Mouse (Mus musculus) skeletal muscle tissue, adult 2 months (tissue): Measurements from ENCODE around the gene Nlrp10.

Experiments used
- DNase-seq: peaks from one replicate; pipeline ENCODE4 v3.0.0-alpha.2; 2012; ENCODE audit warnings: low read depth, low spot score

Gene Nlrp10

GRCm38 (mm10) chr7:108929726-108930393, at the start of gene Nlrp10:
Gene Nlrp10, minus strand, starts transcription at chr7:108930178.
- DNase-seq, result no peak

- no peak for DNase-seq
Measured at GRCm38 (mm10) chr7:108972273-108972672, 42.3 kb upstream of the Nlrp10 start.

DNA sequence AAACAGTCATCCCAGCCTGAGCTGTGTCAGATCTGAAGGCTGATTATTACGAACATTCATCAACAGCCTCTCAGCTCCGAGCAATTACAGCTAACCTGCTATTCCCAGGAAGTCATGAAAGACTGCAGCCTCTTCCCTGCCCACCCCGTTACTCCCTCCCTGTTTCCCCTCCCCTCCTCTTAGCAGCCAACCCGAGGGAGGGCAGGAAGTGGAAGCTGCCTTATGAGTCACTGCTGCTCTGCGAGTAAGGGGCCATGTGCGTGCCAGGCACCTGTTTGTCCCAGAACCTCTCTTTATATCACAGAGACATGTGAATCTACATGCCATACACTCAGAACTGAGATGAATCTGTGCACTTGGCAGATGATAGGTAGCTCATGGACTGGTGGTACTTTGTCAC, 38.2 kb upstream of the Nlrp10 start:
- DNase-seq, result no peak

GRCm38 (mm10) chr7:108966742-108967362, 36.9 kb upstream of the Nlrp10 start:
- DNase-seq, result peak; percentile 47

GRCm38 (mm10) chr7:108965968-108966367, 36.0 kb upstream of the Nlrp10 start:
- DNase-seq, result no peak

GRCm38 (mm10) chr7:108957734-108958133, 27.8 kb upstream of the Nlrp10 start:
- no peak for DNase-seq

DNA sequence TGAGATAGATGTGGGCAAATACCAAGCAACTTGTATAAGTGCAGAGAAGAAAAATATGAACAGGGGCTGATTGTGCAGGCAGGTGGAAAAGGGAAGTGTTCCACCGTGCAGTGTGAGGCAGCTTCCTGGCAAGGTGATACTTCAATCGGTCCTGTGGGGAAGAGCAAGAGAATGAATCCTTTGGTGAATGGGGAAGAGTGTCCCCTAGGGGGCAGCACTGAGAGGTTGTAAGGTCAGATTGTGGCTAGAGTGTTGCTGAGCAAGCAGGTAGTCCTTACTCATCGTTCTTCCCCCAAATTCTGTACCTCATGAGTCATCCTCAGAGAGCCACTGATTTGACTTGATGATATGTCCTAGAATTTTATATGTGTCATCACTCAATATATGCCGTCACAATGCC, 24.2 kb upstream of the Nlrp10 start:
- no peak for DNase-seq

- DNase-seq, result no peak
Measured at GRCm38 (mm10) chr7:108952801-108953200, 22.8 kb upstream of the Nlrp10 start.

- no peak for DNase-seq
Measured at GRCm38 (mm10) chr7:108950762-108951331, 20.9 kb upstream of the Nlrp10 start.

- DNase-seq, result no peak
Measured at GRCm38 (mm10) chr7:108950312-108950761, 20.4 kb upstream of the Nlrp10 start, which contains the start of gene Tub. Gene Tub, plus strand, starts transcription at chr7:108950338.

- no peak for DNase-seq
Measured at GRCm38 (mm10) chr7:108949301-108949700, 19.3 kb upstream of the Nlrp10 start.

DNA sequence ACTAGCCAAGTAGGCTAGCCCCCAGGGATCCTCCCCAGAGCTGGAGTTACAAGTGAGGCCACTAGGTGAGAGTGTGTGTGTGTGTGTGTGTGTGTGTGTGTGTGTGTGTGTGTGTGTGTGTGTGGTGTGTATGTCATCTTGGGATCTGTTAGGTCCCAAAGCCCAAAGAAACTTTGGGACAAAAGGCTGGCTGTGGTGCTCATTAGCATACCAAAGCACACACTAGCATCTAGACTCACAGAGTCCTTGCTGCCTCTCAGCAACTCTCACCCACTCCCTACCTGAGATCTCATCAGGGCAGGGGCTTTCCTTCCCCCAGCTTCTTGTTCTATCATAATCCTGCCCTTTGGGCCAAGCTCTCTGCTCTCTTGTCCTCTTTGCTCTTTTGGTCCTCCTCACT, 18.6 kb upstream of the Nlrp10 start:
- no peak for DNase-seq

DNA sequence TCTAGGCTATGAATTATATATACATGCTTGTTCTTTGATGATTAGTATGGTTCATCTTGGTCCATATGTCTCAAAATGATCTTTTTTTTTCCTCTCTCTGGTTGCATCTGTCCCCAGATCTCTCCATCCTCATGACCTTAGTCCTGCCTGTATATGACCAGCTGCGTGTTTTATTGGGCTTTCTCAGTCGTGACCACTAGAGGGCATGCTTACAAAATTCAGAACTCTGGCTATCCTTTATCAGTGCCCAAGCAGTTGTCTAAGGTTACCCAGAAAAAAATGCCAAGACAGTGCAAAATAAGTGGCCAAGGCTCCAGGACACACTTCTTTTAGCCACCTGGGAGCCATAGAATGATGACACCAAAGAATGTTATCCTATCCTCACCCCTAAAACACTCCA, 14.0 kb upstream of the Nlrp10 start:
- DNase-seq, result no peak

DNA sequence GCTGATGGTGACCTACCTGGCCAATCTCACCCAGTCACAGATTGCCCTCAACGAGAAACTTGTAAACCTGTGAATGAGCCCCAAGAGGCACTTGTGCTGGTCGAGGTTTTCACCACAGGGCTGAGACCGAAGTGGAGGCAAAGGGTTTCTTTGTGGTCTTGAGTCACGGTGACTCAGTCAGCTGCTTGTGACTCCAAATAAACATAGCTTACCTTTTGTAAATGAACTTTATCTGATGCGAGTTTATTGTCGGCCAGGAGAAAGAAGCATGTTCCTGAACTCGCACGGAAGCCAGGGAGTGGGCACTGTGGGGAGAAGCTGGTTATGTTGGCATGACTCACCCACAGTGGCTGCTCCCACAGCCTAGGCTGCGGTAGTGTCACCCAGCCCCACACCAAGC, 11.5 kb upstream of the Nlrp10 start:
- no peak for DNase-seq

- DNase-seq, result no peak
Measured at GRCm38 (mm10) chr7:108936591-108936990, 6.6 kb upstream of the Nlrp10 start.

- DNase-seq, result no peak
Measured at GRCm38 (mm10) chr7:108935411-108935810, 5.4 kb upstream of the Nlrp10 start.

- peak; percentile 42 for DNase-seq
Measured at GRCm38 (mm10) chr7:108934836-108935235, 4.9 kb upstream of the Nlrp10 start.

GRCm38 (mm10) chr7:108933794-108934731, 4.1 kb upstream of the Nlrp10 start, which contains the start of gene Eif3f:
Gene Eif3f, plus strand, starts transcription at chr7:108934417.
- DNase-seq, result peak; percentile 98

DNA sequence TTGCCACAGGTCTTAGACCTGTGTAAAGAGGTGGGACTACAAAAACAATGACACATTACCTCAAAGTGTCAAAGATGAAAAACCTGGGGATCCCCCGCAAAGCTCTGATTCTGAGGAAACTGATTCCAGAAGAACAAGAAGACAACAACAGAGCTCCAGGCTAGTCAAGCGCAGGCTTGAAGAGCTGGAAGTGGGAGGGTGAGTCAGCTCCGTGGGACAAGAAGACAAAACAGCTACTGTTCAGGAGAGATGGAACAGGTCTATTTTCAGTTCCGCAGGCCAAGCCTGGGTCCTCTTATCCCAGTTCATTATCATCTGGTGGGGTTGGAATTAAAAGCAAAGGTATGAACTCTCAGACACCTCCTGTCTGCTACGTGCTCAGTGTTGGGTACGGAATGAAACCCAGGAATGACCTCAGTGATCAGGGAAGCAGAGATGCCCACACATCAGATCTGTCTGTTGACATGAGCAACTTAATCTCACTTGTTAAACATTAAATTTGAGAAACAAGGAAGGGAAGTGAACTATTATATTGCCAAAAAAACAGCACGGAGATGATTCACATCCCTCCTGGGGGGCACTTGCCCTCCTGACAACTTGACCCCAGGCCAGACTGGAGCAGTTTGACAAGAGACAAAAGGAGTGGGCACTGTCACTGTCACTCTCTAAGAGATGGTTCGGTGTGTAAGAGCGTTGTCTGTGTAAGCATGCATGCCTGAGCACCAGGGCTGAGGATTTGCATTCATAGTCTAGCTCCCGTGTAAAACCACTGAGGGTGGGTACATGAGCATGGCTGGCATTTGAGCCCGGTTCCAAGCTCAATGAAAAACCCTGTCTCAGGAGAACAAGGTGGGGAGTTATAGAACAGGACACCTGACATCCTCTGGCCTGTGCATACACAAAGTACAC, 1.4 kb downstream of the Nlrp10 start:
- no peak for DNase-seq

DNA sequence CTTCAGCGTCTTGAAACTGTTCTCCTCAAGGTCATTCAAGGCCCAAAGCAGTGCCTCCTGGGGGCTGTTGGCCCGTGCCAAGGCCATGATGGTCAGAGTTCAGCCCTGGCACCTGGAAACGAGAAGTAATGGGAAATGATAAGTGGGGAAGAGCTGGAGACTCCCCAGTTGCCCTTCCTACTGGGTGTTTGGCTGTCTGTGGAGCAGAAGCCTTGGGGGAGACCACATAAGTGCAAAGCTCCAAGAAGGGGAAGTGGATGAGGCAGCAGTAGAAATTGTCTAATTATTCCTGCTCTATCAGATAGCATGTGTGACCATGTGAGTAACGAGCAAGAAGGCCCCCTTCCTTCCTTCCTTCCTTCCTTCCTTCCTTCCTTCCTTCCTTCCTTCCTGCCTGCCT, 2.9 kb downstream of the Nlrp10 start:
- DNase-seq, result no peak

- DNase-seq, result no peak
Measured at GRCm38 (mm10) chr7:108903969-108904368, 26.0 kb downstream of the Nlrp10 start.
